Mouse (Mus musculus) cerebellum, postnatal 25 days (tissue): ENCODE data around the gene Lclat1.

Source experiments
- DNase-seq, 2 experiments: peaks; one replicate each; pipeline ENCODE4 v3.0.0; 2021; ENCODE audit warnings: mixed read lengths in 2 of 2

The Lclat1 gene

DNA sequence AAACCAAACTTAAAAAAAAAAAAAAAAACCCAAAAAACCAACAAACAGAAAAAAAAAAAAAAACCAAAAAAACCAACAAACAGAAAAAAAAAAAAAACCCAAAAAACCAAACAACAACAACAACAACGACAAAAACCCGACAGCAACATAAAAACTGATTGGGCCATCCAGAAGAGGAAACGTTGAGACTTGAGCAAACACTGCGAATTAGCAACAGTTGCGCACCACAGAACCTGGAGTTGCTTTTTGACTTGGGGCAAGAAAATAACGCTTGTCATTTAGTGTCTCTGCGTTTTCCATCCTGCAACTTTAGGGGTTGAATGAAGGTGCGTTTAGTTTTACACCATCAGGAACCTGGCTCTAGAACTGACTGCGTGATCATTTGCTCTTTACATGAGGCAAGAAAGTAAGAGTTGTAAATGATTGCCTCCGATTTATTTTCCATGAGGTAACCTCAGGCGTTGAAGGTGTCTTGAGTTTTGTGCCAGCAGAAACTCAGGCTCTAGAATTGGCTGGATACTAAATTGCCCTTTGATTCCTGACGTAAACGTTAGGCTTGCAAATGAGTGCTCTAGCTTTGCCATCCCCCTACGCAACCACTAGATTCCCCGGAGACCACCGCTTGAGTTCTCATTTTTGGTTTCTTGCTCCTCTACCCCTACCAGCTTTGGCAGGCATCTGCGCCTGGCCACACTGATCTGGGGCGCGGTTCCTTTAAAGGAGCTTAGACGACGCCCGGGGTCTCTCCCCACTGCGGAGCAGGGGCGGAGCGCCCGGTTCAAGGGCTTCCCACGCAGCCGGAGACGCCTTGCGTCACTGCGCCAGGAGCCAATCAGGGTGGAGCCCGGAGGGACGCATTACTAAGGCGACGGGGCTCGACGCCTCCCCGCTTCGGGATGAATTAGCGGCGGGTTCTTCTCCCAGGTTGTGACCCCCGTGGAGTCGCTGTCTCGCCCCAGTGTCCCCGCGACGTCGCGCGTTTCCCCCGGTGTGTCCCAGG, at the start of gene Lclat1:
Lclat1 (plus strand) TSS at position 828 of the 1,000 bp plus-strand sequence.
- peak; percentile 96 to 97 for DNase-seq

DNA sequence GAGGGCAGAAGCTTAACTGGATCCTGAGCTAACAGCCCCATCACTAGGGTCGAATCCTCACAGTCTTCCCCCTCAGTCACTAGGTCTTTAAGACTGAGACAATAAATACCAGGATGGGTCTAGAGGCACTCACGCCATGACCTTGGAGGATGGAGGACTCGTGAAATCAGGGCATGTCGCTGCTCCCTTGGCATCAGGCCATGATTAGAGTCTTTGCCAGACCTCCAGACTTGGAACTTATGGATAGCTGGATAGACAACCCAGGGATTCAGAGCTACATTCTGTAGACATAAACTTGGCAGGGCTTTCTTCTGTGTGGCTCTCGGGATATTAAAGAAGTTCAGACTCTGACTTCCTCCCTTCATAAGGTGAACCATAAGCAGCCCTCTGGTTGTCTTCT, 49.5 kb upstream of the Lclat1 start:
- DNase-seq, result peak in 1 of 2 experiments; percentile 11

DNA sequence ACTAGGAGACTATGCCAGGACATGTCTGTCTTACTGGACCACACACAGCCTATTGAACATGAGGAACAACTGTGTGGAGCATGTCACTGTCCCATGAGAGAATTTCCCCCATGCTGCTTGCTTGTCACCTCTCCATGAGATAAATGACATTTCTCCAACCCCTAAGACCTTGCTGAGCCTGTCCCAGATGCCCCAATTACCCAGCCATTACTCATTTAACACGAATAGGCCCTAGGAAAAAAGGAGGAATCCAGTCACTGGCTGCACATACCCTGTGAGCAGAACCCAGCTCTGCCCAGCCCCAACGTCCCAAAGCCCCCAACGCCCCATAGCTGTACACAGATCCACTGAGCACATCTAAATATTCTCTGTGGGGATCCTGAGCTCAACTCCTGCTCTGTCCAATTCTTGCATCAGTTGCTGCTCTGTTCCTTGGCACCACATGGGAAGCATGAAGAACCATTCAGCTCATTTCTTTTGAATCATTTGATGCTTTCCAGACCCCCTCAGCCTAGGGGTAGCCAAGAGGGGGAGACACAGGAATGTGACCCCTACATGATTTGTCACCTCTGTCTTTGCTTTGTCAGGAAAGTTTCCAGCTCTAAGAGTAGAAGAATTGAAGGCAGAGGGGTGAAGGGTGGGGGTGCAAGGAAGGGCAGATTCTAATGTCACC, 47.4 kb upstream of the Lclat1 start:
- DNase-seq, result no peak

- no peak for DNase-seq
Observed at GRCm38 (mm10) chr17:73060897-73061252, 46.9 kb upstream of the Lclat1 start.

- no peak for DNase-seq
Observed at GRCm38 (mm10) chr17:73062701-73063100, 45.1 kb upstream of the Lclat1 start.

- DNase-seq, result no peak
Observed at GRCm38 (mm10) chr17:73063299-73063698, 44.5 kb upstream of the Lclat1 start.

DNA sequence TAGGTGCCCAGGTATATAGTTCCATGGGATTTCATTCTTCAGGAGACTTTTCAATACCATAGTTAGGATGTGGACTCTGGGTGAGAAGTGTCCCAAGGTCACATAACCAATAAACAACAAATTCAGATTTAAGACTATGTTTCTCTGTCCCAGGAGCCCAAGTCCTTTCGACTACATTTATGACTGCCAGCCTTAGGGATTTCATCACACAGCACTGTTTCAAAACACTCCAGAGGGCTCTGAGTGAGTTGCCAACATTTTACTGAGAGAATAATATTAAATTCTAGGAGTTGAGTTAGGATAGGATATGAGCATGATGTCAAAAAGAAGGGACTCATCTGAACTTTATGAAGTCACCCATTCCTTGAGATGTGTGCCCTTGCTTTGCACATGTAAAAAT, 44.0 kb upstream of the Lclat1 start:
- no peak for DNase-seq

- no peak for DNase-seq
Observed at GRCm38 (mm10) chr17:73066387-73067169, 41.2 kb upstream of the Lclat1 start.

- peak in 1 of 2 experiments; percentile 5 for DNase-seq
Observed at GRCm38 (mm10) chr17:73067423-73067822, 40.4 kb upstream of the Lclat1 start.

DNA sequence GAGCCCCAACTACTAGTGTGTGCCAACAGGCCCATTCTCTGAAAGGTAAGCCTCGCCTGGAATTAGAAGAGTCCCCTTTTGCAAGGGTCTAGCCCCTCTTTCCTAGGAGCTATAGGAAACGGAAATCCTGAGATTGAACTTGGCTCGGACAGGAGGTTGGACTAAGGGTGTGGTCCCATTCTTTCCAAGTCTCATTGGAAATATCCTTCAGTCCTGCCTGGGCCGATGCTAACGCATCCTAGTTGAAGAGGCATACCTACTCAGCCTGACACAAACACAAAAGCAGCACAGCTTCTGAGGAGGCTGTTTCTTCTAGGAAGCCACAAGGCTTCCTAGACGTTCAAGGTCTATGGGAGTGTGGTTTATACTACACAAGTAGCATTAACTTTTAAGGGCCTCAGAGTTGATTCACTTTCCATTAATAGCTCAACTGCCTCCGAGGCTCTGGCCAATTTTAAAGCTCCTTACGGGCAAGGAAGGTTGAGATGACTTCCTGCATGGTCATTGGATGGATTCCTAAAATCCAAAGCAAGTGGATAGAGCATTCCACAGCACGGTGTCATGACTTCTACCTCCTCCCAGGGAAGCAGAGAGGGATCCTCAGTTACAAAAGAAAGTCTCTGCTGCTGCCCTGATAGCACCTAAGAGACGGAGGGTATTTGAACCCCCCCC, 39.3 kb upstream of the Lclat1 start:
- no peak for DNase-seq

DNA sequence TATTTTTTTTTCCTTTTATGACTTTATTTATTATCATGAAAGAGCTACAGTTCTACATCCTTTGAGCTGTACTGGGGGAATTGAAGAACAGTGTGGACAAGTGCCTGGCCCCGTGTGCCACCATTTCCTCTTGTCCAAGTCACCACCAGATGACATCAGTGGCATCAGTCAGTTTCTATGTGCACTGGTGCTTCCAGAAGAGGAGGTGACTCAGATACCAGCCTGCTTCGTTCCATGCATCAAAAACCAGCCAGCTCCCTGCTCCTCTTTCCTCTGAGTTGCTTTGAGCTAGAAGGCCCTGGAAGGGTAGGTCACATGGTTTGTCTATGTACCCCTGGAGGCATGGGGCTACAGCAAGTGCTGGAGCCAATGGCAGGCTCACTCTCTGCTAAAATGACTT, 37.3 kb upstream of the Lclat1 start:
- DNase-seq, result no peak

- no peak for DNase-seq
Observed at GRCm38 (mm10) chr17:73071725-73072263, 36.0 kb upstream of the Lclat1 start.

- no peak for DNase-seq
Observed at GRCm38 (mm10) chr17:73072286-73072685, 35.5 kb upstream of the Lclat1 start.

GRCm38 (mm10) chr17:73074631-73075030, 33.2 kb upstream of the Lclat1 start:
- no peak for DNase-seq

GRCm38 (mm10) chr17:73075238-73075890, 32.4 kb upstream of the Lclat1 start:
- no peak for DNase-seq

GRCm38 (mm10) chr17:73077638-73078037, 30.1 kb upstream of the Lclat1 start:
- no peak for DNase-seq

DNA sequence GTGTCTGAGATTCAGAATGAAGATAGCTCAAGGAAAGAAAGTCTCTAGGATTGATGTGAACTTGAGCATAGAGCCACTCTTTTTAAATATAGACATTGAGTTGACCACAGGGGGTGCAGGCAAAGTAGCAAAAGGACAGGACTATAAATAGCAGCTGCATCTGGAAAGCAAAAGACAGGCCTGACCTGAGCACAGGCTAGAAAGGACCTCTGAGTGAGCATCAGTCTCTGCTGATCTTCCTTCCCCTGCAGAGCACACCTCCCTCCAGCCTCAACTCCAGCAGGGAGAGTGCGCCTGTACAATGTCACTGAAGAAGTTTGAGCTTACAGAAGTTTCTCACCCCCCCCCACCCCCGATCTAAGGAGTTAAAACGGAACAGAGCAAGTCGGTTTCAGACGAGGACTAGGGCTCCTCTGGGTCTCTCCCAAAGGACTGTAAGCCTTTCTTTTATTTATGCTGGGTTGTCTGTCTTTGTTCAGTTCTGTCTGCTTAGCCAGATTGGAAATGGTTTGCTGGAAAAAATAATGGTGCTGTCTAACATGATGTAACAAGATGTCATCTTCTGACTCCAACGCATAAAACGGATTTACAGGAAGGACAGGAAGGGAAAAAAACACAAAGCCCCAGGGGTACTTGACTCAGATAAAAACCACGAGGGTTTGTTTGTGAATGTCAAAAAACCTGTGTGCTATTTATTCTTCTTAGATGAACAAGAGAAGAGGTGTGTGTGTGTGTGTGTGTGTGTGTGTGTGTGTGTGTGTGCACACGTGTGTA, 26.2 kb upstream of the Lclat1 start:
- DNase-seq, result no peak

- no peak for DNase-seq
Observed at GRCm38 (mm10) chr17:73082506-73083196, 25.1 kb upstream of the Lclat1 start.

GRCm38 (mm10) chr17:73087045-73087910, 20.5 kb upstream of the Lclat1 start:
- DNase-seq, result no peak
